8 mouse cellular contexts compared by ENCODE assay signal in genomic region chr9:60951071-60951561, GRCm38 (mm10).
DNase-seq lines count a peak whose midpoint lies in the region; ATAC-seq lines count a peak whose summit lies in the region.

No protein-coding gene starts in this region.

- no peak overlapping the region for H3K4me2 ChIP-seq in neural tube, embryonic 13.5 days

- WGBS in neural tube, embryonic 13.5 days: 12% methylated on average over 10 of the region's 10 CpGs

- H3K36me3 ChIP-seq in neural tube, embryonic 13.5 days: no peaks in the 10 kb centered on the region

- peak; percentile 80; the same call in 1 of the 2 replicates for ATAC-seq in neural tube, embryonic 13.5 days (ENCODE audit: low read depth)

- peak overlapping the region; percentile 49; the same call in 1 of the 2 replicates for H3K27ac ChIP-seq in neural tube, embryonic 13.5 days (replicated peaks)

- H3K9ac ChIP-seq in neural tube, embryonic 13.5 days: no peak overlapping the region

- no peaks in the 10 kb centered on the region for H3K9me3 ChIP-seq in neural tube, embryonic 13.5 days

- H3K4me3 ChIP-seq in neural tube, embryonic 13.5 days: no peak overlapping the region

- DNase-seq in gastrocnemius, postnatal 10 days: peak; percentile 21
- no peak for DNase-seq in gastrocnemius, postnatal 36 days
- peak; percentile 30 for DNase-seq in cerebellum, adult 8-10 months
- peak; percentile 37 for DNase-seq in forelimb bud, embryonic 11.5 days (ENCODE audit: low read depth, low spot score)
- DNase-seq in kidney, postnatal 36 days: peak; percentile 29 to 47
- no peak for DNase-seq in left cerebral cortex, postnatal 36 days (ENCODE audit: low spot score in 2 of 2)
- no peak for DNase-seq in urinary bladder, postnatal 10 days (ENCODE audit: low spot score)

- H3K4me1 ChIP-seq in neural tube, embryonic 13.5 days (replicated peaks): peaks cover 31% of the 10 kb centered on the region

- intact Hi-C loops in gastrocnemius, postnatal 36 days (cut with DNase I): no loop called here
- intact Hi-C loops in left cerebral cortex, postnatal 36 days (cut with DNase I): no loop called here

- H3K27me3 ChIP-seq in neural tube, embryonic 13.5 days: peaks cover 19% of the 10 kb centered on the region

Comparison
In these comparisons a context has a peak if more than half of its experiments do, and no peak if none do; other contexts are left out.
1. DNase-seq: peak in gastrocnemius, postnatal 10 days (single experiment), cerebellum, adult 8-10 months (single experiment), forelimb bud, embryonic 11.5 days (single experiment) and kidney, postnatal 36 days (2 of 2); none in gastrocnemius, postnatal 36 days (0 of 2), left cerebral cortex, postnatal 36 days (0 of 2) and urinary bladder, postnatal 10 days (single experiment).